Mouse (Mus musculus) right cerebral cortex, postnatal 25 days (tissue): ENCODE data around the gene Axin1.

Experiments used
- DNase-seq: peaks from one replicate; pipeline ENCODE4 v3.0.0; 2022

Gene Axin1

DNA sequence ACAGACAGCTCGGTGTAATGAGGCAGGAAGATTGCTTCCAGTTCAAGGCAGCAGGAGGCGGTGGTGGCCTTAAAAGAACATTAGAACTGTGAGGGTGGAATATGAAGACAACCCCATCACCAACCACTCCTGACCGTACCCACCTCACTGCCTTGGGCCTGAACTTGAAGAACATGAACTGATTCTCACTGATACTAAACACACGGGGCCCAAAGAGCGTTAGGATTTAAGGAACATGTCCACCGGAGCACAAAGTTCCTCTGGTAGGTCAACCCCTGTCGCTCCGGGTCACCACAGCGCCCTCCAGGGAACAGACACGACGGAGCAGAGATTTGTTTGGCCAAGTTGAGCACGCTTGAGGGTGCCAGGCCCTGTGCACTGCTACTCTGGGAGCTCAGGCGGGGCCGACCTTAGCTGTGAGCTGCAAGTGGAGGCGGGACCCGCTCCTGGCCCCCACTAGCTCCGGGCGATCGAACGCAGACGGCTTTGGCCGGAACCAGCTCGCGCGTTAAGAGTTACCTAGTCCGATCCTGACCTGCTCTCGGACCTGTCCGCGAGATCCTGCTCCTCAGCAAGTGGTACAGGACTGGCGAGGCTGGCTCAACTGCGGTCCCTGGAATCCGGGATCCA lies 105.1 kb downstream of the Axin1 start:
- no peak for DNase-seq

DNA sequence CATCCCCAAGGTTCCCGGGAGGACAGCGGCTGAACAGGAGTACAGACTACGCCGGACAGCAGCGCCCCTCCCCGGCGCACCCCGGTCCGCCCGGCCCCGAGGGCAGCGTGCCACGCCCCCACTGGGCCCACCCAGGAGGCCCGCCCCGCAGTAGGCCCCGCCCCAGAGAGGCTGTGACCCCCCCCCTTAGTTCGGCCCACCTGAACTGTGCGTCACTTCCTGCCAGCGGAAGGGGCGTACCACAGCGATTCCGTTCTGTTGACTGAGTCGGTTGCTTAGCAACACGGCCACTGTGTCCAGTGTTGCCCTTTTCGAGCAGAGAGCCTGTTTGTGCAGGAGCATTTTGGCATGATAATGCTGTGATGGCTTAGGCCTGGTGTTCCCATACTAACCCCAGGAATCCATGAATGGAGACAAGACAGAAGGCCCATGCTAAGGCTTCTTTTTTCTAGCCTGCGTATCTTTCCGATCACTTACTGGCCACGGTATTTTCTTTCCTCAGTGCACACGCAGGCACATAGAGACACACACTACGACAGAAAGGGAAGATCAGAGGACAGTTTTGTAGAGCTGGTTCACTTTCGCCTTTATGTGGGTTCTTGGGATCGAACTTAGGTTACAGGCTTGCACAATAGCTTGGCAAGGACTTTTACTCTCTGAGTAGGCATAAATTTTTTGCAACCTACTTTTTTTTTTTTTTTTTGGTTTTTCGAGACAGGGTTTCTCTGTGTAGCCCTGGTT lies 105.8 kb downstream of the Axin1 start, which contains the start of gene Fam234a:
Fam234a (minus strand) TSS at position 142 of the 741 bp plus-strand sequence.
- DNase-seq, result peak; percentile 90
